Mouse (Mus musculus) embryonic facial prominence, embryonic 12.5 days (tissue): ENCODE results near the gene Kif7. TPM values are rescaled to one million over a fixed set of nuclear protein-coding genes. Genes with fewer than 3 reads are reported as not detected.

Source experiments
- ATAC-seq: fragments of 200-750 bp; cut with Nextera tagmentation; 2 replicates; pipeline ENCODE4 v1.8.0; 2017; ENCODE audit not compliant: insufficient number of reproducible peaks, insufficient read depth, low FRiP score, low TSS enrichment
- H3K27ac ChIP-seq: fragments of 300-500 bp; sonication (generic); 2 replicates; pipeline ENCODE4 v1.5.1; 2016; ENCODE audit warnings: mild to moderate bottlenecking
- H3K27me3 ChIP-seq: fragments of 300-500 bp; sonication (generic); 2 replicates; pipeline ENCODE4 v1.6.1; 2016; ENCODE audit warnings: mild to moderate bottlenecking, moderate library complexity
- H3K36me3 ChIP-seq: fragments of 300-500 bp; sonication (generic); 2 replicates; pipeline ENCODE4 v1.6.1; 2016; ENCODE audit warnings: mild to moderate bottlenecking
- H3K4me1 ChIP-seq: fragments of 300-500 bp; sonication (generic); 2 replicates; pipeline ENCODE4 v1.6.1; 2016
- H3K4me2 ChIP-seq: fragments of 300-500 bp; sonication (generic); replicated peaks from 2 replicates; pipeline ENCODE4 v1.6.1; 2016; ENCODE audit warnings: mild to moderate bottlenecking, moderate library complexity
- H3K4me3 ChIP-seq: fragments of 300-500 bp; sonication (generic); 2 replicates; pipeline ENCODE4 v1.5.1; 2016; ENCODE audit warnings: mild to moderate bottlenecking
- H3K9ac ChIP-seq: fragments of 300-500 bp; sonication (generic); 2 replicates; pipeline ENCODE4 v1.6.1; 2016; ENCODE audit warnings: mild to moderate bottlenecking, moderate library complexity
- H3K9me3 ChIP-seq: fragments of 300-500 bp; sonication (generic); 2 replicates; pipeline ENCODE4 v1.6.1; 2016; ENCODE audit warnings: mild to moderate bottlenecking, moderate library complexity
- WGBS: fragments of 180-500 bp; shearing (Covaris S2); methylation state at CpG from one replicate; pipeline ENCODE4 v1.1.7; 2016; 5-methylcytosine and 5-hydroxymethylcytosine counted together
- polyA plus RNA-seq: library from polyadenylated mRNA; unstranded; fragments of >200 nt; fragmentation: Nextera tagmentation; extraction: Ambion mirVana; gene quantifications from 2 replicates; pipeline ENCODE4 v1.2.1, GENCODE M21; 2016

The Kif7 gene
- polyA plus RNA-seq, 1 experiment from 2014 or later: 11.5 TPM

DNA sequence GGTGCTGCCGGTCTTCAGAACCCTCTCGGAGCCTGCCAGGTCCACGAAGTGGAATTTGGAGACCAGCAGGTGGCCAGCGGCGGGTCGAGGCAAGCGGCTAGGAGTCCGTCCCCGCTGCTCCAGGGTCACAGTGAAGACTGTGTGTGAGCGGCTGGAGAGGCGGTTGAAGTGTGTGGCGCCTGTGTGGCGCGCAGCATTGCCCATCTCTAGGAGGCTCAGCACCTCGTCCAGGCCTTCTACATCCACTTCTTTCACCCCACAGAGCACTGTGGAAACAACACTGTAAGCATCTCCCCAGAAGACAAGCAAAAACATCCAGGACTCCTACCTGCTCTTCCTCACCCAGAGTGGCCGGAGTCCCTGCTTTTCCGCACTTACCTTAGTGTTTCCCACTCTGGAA is 4.7 kb downstream of the Kif7 start:
- Histone ChIP-seq H3K27me3 (peaks cover 26% of the 10 kb centered on the region), H3K4me2 (peak overlapping the region; percentile 69), H3K27ac (no peak overlapping the region), H3K4me3 (0 out of 2 replicates have a peak overlapping the region, but pooled peaks have one; percentile 40), H3K9ac (no peak overlapping the region), H3K4me1 (peaks cover 15% of the 10 kb centered on the region; the same call in 1 of the 2 replicates), H3K36me3 (peaks cover 36% of the 10 kb centered on the region), H3K9me3 (no peaks in the 10 kb centered on the region)
- ATAC-seq: no peak
- WGBS: 38% methylated on average over 17 of the region's 17 CpGs

DNA sequence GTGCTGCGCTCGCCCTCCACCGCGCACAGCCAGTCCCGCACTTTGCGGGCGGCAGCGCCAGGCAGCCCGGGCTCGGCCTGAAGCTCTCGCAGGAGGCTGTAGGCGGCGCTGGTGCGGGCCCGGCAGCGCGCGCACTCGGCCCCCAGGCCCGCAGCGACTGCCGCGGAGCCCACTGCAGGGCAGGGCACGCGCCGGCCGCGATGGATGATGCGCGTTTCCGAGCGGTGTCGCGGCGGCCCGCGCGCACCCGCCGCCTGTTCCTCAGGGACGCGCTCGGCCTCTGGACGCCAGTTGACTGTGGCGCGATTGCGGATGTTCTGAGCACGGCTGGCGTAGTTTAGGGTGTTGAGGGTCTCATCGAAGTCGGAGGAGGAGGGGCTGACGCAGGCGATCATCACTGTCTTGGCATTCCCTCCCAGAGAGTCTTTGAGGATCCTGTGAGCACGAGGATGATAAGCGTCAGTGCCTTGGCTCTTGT is 5.4 kb downstream of the Kif7 start:
- WGBS: under 1% methylated on average over 55 of the region's 55 CpGs
- H3K4me3 ChIP-seq: peak overlapping the region; percentile 40
- peaks cover 15% of the 10 kb centered on the region; the same call in 1 of the 2 replicates for H3K4me1 ChIP-seq
- H3K27me3 ChIP-seq: peaks cover 26% of the 10 kb centered on the region
- peak overlapping the region; percentile 62 for H3K9ac ChIP-seq
- H3K4me2 ChIP-seq: peak overlapping the region; percentile 69
- H3K9me3 ChIP-seq: no peaks in the 10 kb centered on the region
- peak; percentile 31; the same call in 1 of the 2 replicates for ATAC-seq
- H3K36me3 ChIP-seq: peaks cover 42% of the 10 kb centered on the region
- no peak overlapping the region for H3K27ac ChIP-seq

DNA sequence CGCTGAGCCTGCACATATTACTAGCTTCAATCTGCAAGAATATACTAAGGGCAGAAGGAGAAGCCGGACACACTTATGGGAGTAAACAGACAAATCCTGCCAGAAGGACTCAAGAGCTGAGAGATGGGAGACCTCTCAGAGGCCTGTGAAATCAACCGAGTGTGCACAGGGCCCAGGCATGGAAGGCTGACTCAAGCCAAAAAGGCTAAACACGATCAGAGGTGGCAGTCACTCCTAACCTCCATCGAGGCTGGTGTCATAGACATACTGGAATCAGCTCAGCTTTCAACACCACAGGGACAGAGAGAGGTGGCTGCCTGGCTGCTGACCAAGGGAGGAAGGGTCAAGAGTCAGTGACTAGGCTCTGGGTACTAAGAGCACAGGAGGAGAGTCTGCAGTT is 10.3 kb downstream of the Kif7 start:
- H3K9ac ChIP-seq: no peak overlapping the region
- H3K36me3 ChIP-seq: peaks cover 86% of the 10 kb centered on the region
- ATAC-seq: no peak
- no peak overlapping the region for H3K27ac ChIP-seq
- H3K4me1 ChIP-seq: 0 out of 2 replicates have a peak, but pooled peaks cover 5% of the 10 kb centered on the region
- 95% methylated on average over 5 of the region's 5 CpGs for WGBS
- H3K4me2 ChIP-seq: no peak overlapping the region
- H3K27me3 ChIP-seq: peaks cover 9% of the 10 kb centered on the region
- no peaks in the 10 kb centered on the region for H3K9me3 ChIP-seq
- no peak overlapping the region for H3K4me3 ChIP-seq

DNA sequence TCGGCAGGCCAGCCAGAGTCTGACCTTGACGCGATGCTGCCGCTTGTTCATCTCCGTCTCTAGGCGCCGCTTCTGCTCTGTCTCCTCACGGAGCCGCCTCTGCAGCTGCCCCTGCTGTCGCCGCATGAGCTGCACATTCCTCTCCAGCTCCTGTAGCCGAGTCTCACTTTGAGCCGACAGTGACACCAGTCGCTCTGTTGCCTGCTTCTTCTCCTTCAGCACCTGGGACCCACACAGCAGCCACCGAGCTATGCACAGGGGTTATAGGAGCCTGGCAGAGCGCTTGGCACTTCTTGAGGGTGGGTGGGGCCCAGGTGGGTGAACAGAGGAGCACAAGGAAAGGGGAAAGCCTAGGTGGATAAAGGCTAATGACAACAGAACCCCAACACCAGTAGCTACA is 12.8 kb downstream of the Kif7 start:
- Histone ChIP-seq H3K9me3 (no peaks in the 10 kb centered on the region), H3K9ac (no peak overlapping the region), H3K4me2 (no peak overlapping the region), H3K27ac (no peak overlapping the region), H3K27me3 (no peaks in the 10 kb centered on the region), H3K36me3 (peaks cover 97% of the 10 kb centered on the region), H3K4me1 (no peaks in the 10 kb centered on the region), H3K4me3 (no peak overlapping the region)
- WGBS: 81% methylated on average over 16 of the region's 16 CpGs
- ATAC-seq: no peak

DNA sequence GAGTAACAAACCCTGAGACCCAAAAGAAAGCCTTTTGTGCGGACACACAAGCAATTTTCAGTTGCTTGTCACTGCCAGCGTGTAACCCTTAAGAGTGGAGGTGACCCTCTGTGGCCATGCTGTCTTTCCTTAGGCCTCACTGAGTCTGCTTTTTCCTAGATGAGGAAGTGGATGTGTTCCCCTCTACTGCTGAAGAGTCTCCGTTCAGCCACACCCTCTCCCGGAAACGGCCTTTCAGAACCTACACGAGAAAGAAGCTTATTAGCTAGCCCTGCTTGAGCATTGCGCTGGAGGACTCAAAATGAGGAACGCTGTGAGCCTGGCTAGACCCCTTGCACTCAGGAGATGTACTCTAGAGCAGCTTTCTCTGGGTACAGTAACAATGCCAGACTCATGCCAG is 19.0 kb downstream of the Kif7 start:
- 89% methylated on average over 8 of the region's 8 CpGs for WGBS
- Histone ChIP-seq H3K4me3 (no peak overlapping the region), H3K4me1 (no peaks in the 10 kb centered on the region), H3K9me3 (no peaks in the 10 kb centered on the region), H3K27me3 (no peaks in the 10 kb centered on the region), H3K36me3 (peaks cover 94% of the 10 kb centered on the region), H3K27ac (no peak overlapping the region), H3K4me2 (no peak overlapping the region), H3K9ac (no peak overlapping the region)
- ATAC-seq: no peak

DNA sequence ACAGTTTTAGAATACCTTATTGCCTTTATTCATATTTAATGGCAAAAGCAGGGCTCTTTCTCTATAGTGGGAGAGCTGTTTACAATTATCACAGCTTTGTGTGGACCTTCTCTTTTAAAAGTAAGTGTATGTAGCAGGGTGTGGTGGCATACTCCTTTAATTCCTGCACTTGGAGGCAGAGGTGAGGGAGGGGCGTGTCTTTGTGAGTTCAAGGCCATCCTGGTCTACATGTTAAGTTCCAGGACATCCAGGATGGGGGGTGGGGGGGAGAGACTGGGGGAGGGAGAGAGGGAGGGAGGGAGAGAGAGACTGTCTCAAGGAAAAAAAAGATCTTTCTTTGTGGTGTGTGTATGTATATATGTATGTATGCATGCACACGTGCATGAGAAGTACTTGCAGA is 35.3 kb downstream of the Kif7 start:
- Histone ChIP-seq H3K27ac (no peak overlapping the region), H3K4me2 (no peak overlapping the region), H3K9ac (no peak overlapping the region), H3K9me3 (no peaks in the 10 kb centered on the region), H3K27me3 (no peaks in the 10 kb centered on the region), H3K4me3 (no peak overlapping the region), H3K4me1 (no peaks in the 10 kb centered on the region), H3K36me3 (peaks cover 80% of the 10 kb centered on the region)
- 95% methylated on average over 2 of the region's 2 CpGs for WGBS
- ATAC-seq: no peak

DNA sequence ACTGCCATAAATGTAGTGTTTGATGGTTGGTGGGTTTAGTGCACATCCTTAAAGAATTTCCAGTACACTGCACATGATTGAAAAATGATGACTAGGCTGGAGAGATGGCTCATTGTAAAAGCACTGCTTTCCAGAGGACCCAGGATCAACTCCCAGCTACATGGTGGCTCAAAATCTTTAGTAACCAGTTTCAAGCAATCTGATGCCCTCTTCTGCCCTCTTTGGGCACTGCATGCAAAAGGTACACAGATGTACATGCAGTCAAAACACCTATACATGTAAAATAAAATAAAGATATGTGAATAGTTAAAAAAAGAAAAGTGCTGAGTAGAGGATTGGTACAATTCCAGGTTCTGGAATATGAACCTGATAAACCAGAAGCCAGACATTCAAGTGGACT is 36.3 kb downstream of the Kif7 start:
- ATAC-seq: no peak
- H3K27ac ChIP-seq: no peak overlapping the region

DNA sequence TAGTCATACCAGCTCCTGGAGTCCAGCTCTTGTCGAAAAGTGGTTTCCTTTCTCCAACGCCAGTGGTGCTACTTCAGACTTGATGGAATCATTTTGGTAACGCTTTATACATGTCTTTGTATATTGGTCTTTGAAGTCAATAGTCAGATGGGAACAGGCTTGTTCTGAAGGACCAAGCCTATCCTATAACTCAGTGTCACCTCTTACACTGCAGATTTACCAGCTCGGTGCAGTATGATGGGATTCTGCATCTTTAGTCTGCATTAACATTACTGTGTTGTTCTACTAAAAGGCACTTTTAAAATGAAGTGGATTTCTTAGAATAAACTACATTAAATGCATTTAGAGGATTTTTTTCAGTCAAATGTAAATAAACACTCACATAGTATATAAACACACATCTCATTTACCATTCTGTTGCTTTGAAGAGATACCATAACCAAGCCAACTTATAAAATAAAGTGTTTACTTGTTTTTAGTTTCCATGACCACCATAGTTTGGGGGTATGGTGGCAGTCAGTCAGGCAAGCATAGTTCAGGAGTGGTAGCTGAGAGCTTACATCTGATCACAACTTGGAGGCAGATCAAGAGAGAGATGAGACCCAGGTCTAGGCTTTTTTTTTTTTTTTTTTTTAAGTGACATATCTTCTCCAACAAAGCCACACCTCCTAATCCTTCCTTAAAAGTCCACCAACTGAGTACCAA is 44.5 kb downstream of the Kif7 start:
- no peak overlapping the region for H3K27ac ChIP-seq
- no peak overlapping the region for H3K4me2 ChIP-seq
- H3K36me3 ChIP-seq: peaks cover 58% of the 10 kb centered on the region
- H3K27me3 ChIP-seq: no peaks in the 10 kb centered on the region
- 92% methylated on average over 4 of the region's 4 CpGs for WGBS
- ATAC-seq: no peak
- H3K9ac ChIP-seq: no peak overlapping the region
- no peaks in the 10 kb centered on the region for H3K4me1 ChIP-seq
- H3K9me3 ChIP-seq: no peaks in the 10 kb centered on the region
- no peak overlapping the region for H3K4me3 ChIP-seq

More for the DNA sequence above, 36.3 kb downstream of the Kif7 start:
- Histone ChIP-seq H3K36me3 (peaks cover 76% of the 10 kb centered on the region), H3K27me3 (no peaks in the 10 kb centered on the region), H3K9me3 (no peaks in the 10 kb centered on the region), H3K9ac (no peak overlapping the region), H3K4me1 (no peaks in the 10 kb centered on the region), H3K4me3 (no peak overlapping the region), H3K4me2 (no peak overlapping the region)

DNA sequence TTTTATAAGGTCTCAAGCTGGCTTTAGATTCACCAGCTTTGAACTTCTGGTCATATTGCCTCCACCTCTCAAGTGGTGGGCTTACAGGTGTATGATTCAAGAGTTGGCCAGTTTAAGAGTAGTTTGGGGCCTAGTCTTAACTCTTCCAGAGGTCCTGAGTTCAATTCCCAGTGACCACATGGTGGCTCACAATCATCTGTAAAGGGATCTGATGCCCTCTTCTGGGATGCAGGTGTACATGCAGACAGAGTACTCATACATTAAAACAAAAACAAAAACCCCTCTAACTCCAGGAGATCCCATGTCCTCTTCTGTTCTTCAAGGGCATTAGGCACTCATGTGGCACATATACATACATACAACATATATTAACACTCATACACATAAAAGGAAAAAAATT is 48.8 kb downstream of the Kif7 start:
- Histone ChIP-seq H3K27me3 (no peaks in the 10 kb centered on the region), H3K4me3 (no peak overlapping the region), H3K9me3 (no peaks in the 10 kb centered on the region), H3K4me2 (no peak overlapping the region), H3K9ac (no peak overlapping the region), H3K36me3 (peaks cover 43% of the 10 kb centered on the region), H3K4me1 (peaks cover 18% of the 10 kb centered on the region), H3K27ac (no peak overlapping the region)
- ATAC-seq: no peak

DNA sequence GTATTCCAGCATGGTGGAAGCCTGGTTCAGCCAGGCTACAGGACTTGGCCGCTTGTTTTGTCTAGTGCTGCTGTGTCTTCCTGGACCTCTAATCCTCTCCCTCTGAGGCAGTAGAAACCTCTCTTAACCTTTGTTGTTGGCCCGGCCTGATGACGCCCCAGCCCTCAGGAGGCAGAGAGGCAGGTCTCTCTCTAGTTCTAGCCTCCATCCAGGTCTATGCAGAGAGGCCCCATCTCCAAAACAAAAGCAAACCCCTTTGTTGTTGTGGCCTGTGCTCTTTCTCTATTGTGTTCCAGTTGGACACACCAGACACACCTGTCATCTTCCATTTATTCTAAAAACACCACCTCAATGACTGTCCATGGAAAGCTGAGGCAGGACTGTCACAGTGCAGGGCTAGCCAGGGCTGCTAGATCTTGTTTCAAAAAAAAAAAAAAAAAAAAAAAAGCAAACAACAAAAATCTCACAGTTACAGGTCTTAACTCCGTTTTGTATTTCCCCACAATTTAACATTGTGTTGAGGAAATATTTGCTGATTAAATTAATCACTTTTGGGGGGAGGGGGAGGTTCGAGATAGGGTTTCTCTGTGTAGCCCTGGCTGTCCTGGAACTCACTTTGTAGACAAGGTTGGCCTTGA is 54.1 kb downstream of the Kif7 start:
- 12% methylated on average over 5 of the region's 5 CpGs for WGBS
- H3K4me3 ChIP-seq: peak overlapping the region; percentile 97
- peak overlapping the region; percentile 89 for H3K4me2 ChIP-seq
- H3K4me1 ChIP-seq: peaks cover 29% of the 10 kb centered on the region
- H3K27me3 ChIP-seq: no peaks in the 10 kb centered on the region
- H3K36me3 ChIP-seq: 0 out of 2 replicates have a peak, but pooled peaks cover 5% of the 10 kb centered on the region
- no peaks in the 10 kb centered on the region for H3K9me3 ChIP-seq
- ATAC-seq: no peak
- peak overlapping the region; percentile 88 for H3K9ac ChIP-seq
- H3K27ac ChIP-seq: no peak overlapping the region

DNA sequence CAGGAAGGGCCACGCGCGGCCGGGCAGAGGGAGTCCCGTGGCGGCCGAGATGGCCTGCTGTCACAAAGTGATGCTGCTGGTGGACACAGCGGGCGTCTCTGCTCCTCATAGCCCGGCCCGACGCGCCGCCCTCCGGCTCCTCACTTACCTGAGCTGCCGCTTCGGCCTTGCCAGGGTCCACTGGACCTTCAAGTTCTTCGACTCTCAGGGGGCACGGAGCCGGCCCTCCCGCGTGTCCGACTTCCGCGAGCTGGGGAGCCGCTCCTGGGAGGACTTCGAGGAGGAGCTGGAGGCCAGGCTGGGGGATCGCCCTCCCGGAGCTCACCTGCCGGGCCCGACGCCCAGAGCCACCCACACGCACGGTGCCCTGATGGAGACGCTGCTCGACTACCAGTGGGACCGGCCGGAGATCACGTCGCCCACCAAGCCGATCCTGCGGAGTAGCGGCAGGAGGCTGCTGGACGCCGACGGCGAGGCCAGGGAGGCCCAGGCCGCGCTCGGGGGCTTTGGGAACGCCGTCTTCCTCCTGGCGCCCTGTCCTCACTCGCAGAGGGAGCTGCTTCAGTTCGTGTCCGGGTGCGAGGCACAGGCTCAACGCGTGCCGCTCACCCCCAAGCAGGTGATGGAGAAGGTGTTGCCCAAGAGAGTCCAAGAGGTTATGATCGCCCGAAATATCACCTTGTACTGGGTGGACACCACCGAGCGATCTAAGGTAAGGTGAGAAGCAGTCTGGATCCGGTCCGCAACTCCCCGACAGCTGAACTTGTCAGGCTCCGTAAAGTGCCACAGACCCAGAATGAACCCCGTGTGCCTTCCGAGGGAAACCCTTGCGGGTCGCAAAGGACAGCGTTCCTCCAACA is 55.0 kb downstream of the Kif7 start:
- peaks cover 29% of the 10 kb centered on the region for H3K4me1 ChIP-seq
- peak; percentile 18; the same call in 1 of the 2 replicates for ATAC-seq
- H3K4me2 ChIP-seq: peak overlapping the region; percentile 89
- H3K36me3 ChIP-seq: 0 out of 2 replicates have a peak, but pooled peaks cover under 1% of the 10 kb centered on the region
- H3K9ac ChIP-seq: peak overlapping the region; percentile 88
- H3K27me3 ChIP-seq: no peaks in the 10 kb centered on the region
- peak overlapping the region; percentile 97 for H3K4me3 ChIP-seq
- H3K27ac ChIP-seq: peak overlapping the region; percentile 50; the same call in 1 of the 2 replicates
- under 1% methylated on average over 73 of the region's 73 CpGs for WGBS
- H3K9me3 ChIP-seq: no peaks in the 10 kb centered on the region
